Mouse (Mus musculus): Measurements from ENCODE around the gene Gosr1.
"Not testable (repeated sequence)": the region's sequence is repeated elsewhere in the genome, so short reads cannot be mapped to it uniquely, and the experiment has no call there.

Gosr1 gene

DNA sequence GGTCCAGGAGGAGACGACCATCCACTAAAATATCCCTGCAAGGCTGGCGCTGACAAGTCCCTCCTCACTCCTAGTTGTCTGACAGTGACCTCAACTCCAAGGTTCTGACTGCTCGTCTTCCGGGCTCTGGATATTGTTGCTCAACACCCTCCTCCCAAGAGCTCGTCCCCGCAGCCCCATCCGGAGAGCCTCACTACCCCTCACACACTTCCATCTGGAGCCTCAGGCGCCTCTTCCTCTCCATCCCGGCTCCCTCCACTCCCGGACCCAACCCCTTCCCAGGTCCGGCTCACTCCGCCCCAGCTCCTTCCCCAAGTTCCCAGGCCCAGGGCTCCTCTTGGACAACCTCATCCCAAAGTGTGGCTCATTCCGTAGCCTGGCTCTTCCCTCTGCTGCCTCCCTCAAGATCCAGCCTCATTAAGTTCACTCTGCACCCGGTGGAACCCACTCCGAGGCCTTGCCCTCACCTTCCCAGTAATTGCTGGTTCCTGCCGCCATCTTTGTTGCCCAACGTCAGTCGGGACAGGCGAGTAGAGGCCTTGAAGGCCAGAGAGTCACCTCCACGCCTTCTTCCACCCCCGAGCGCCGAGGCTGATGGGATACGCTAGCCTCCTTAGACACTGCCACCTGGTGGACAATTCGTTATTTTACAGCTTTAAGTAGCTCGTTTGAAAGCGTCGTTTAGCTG lies at the start of gene Gosr1:
TSS of gene Gosr1 (minus strand) at position 527 of the 688 bp plus-strand sequence.
- peak; percentile 99 for DNase-seq (ENCODE audit: low read depth)

DNA sequence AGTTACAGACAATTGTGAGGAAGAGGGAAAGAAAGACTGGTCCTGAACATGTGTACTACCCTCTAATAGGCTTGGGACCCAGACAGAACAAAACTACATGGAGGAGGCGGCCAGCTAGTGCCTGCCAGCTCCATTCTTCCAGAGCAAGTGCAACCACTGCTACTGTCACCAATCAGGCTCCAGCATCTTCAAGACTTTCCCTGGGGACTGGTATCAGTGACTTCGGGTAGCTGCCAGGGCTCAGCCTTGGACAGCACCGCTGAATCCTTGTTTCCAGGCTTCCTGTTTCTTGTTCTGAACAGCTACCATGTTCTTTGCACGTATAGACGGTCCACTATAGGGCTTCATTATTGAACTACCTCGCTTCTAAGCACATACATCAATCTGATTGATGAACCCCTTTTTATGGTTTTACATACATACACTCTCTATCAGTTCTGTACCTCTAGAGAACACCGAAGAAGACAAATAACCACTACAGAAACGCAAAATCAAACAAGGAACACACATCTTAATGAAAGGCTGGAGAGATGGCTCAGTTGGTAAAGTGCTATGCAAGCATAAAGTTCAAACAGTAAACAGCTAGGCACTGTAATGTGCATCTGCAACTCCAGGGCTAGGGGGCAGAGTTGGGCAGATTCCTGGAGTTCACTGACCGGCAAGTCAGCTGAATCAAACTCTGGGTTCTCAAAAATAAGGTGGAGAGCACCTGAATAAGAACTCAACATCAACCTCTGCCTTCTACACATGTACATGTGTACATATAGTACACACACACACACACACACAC lies 47.5 kb upstream of the Gosr1 start:
- no peak for DNase-seq (ENCODE audit: low read depth)

DNA sequence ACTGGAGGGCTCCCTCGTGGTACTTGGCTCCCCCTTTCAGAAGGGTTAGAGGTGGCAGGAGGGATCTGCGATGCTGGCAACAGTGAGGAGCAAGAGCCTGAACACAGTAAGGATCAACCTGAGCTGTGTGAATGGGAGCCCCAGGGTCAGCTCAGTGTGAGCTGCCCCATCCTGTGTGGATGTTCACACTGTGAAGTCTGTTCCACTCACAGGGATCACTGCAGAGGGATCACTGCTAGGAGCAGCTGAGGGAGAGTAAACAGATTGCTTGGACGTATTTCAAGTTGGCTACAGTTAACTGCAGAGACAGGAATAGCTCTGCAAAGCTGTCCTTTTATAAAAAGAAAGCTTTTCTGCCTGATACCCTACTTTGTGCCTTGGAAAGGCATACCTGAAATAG lies 46.1 kb upstream of the Gosr1 start:
- no peak for DNase-seq (ENCODE audit: low read depth)

DNA sequence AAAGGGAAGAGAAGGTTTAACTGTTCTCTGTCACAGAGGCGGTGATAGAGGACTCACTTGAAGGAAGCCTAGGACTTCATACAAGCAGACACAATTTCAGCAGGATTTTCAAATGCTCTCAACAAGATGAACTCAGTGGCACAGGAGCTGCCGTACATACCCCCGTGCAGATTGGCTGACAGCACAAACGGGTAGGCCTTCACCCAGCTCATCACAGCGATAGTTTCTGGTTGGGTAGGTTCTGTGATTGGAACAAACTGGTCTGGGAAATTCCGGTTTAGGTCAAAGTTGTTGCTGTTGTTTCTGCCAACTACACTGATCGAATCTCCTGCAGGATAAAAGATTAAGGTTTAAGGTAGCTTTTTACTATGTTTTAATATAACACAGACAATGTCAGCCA lies 45.2 kb upstream of the Gosr1 start:
- peak; percentile 14 for DNase-seq (ENCODE audit: low read depth)

DNA sequence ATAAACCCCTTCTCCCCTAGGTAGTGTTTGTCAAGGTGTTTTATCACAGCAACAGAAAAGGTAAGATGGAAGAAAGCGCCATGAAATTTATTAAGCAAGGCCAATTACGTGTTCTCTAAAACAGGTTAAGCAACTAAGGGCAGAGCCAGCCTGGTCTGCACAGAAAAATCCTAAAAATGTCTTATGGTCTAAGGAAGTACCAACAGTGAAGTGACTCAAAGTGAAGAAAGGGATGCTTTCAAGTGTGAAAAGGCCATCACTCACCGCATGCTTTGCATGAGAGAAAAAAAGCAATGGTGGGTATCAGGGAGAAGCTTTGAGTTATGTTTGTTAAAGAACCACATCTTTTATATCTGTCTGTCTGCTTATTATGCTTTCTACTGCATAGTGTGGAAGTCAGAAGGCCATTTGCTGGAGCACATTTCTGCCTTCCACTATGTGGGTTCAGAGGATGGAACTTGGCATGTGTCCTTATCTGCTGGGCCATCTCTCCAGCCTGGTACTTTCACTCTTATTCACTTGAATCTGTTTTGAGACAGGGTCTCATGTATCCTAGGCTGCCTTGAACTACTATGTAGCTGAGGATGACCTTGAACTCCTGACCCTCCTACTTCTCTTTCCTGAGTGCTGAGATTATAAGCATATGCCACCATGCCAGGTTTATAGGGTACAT lies 43.8 kb upstream of the Gosr1 start:
- peak; percentile 32 for DNase-seq (ENCODE audit: low read depth)

DNA sequence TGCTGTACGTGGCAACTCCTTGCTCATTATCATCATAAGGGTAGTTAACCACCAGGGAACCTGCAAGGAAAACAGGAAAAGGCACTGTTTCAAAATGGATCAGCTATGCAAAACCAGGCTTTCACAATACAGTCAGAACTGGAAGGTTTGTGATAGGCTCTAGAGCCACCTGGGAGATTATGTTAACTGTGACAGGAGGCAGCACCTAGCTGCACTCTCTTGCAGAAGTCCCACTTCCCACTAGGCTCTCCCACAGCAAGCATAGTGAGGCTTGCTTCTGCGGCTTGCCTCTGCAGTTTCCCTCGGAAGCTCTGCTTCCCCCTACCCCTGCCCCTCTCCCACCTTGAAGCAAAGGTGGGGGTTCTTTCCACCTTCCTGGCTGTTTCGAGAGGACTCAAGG lies 42.6 kb upstream of the Gosr1 start:
- peak; percentile 20 for DNase-seq (ENCODE audit: low read depth)

DNA sequence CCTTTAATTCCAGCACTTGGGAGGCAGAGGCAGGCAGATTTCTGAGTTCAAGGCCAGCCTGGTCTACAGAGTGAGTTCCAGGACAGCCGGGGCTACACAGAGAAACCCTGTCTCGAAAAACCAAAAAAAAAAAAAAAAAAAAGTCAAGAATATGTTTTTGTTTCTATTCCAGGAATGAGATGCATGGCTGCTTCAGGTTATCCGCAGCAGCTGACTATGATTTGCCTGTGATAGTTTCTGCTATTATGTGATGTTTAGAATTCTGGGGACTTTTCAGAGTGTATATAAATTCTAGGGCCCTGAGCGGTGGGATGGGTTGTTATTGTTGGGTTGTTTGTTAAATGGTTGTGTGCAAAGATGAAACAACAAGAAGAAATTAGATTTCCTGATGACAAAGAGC lies 41.7 kb upstream of the Gosr1 start:
- not testable (repeated sequence) for DNase-seq (ENCODE audit: low read depth)

DNA sequence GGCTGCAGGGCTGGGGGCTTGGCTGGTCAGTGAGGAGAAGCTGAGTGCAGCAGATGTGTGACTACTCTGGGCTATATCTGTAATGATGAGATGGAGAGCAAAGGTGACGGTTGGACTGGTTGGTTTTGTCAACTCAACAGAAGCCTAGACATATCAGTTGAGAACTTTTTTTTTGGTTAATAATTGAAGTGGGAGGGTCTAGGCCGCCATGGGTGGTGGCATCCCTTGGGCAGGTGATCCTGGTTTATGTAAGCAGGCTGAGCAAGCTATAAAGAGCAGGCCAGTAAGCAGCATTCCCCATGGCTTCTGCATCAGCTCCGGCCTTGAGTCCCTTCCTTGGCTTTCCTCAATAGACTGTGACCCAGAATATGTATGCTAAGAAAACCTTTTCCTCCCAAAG lies 39.9 kb upstream of the Gosr1 start:
- no peak for DNase-seq (ENCODE audit: low read depth)

DNA sequence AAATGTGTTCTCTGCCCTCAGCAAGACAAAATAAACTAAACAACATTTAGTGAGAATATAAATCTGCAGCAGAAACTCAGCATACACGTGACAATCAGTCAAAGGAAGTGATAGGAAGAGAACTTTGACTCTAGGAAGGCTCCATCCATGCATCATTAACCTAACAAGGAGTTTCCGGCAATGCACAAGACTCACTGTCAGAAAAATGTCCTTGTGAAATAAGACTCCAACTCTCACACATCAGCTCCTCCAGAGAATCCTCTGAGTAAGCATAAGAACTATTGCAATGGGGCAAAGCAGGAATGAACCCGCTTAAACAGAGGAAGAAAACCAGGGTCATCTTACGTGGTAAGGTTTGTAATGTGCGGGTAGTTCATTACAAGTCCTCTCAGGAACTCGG lies 33.9 kb upstream of the Gosr1 start:
- DNase-seq (ENCODE audit: low read depth), result no peak

DNA sequence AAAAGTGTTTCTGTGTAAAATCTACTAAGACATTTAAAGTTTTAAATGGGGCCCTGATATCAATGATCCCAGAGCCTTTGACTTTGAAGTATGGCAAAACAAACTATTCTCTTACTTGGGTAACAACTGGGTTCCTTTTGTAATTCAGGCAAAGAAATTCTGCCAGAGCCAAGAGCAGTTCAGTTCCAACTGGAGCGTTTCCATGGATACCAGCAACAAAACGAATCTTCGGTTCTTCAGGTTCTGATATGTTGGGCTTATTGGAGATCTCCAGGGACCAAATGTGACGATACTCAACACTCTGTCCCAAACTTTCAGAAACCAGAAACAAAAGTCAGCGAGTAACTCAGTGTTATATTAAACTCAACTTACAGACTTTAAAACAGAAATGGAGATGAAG lies 31.9 kb upstream of the Gosr1 start:
- no peak for DNase-seq (ENCODE audit: low read depth)

DNA sequence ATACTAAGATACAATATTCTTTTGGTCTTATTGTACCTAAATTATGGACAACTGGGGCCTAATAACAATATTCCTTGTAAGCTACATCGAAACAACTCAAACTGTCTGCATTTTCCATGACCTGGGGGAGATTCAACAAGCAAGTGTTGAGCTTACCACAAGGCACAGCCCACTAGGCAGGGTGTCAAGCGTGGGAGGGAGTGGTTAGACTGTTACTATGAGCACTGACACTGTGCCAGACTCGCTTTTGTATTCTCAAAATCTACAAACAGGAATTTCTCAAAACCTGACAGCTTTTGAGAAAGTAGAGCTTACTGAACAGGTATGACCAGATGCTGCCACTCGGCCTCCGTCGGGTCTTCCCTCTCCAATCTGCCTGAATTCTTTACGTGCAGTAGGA lies 28.0 kb upstream of the Gosr1 start:
- DNase-seq (ENCODE audit: low read depth), result peak; percentile 53

DNA sequence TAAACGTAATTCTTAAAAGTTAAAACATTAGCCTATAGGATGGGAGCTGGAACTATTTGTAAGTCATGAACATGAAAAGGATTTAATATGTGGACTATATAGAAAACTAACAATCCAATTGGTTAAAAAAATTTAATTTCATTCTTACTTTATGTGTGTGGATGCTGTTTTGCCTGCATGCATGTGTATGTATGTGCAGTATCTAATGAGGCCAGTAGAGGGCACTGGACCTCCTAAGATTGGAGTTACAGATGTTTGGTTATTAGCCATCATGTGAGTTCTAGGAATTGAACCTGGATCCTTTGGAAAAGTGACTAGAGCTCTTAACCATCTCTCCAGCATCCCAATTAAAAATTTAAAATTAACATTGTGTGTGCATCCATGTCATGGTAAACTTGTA lies 25.9 kb upstream of the Gosr1 start:
- DNase-seq (ENCODE audit: low read depth), result peak; percentile 84

DNA sequence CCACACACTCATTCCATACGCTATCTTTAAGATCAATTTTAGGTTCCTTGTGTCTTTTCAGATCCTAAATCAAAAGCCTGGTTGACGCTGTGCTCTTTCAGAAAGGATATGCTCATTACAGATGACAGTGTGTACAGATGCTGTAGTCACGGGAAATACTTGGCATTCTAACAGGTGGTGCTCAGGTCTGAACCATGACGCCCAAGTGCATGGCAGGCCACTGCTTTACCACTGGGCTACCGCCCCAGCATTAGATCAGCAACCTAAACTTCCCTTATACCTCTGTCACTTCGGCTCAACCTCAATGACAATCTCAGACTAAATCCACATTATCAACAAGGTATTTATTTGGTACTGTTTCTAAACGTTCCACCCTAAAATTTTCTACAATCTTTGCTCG lies 12.2 kb upstream of the Gosr1 start:
- DNase-seq (ENCODE audit: low read depth), result no peak

DNA sequence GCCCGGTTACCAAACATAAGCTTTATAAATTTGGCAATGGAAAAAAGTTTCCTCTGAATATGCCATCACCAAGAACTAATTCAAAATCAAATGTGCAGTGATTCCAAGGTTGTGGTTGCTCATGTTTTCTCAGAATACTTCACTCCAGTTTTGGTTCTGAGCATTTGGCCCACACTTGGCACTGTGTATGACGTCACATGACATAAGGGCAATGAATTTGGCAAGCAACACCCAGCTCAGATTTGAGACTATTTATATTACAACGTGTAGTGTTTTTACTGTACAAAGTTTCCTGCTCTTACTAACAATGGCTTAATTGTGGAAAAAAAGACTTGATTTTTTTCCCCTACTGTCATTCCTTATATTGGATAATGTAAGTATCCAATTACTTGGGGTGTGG lies 10.4 kb upstream of the Gosr1 start:
- DNase-seq (ENCODE audit: low read depth), result no peak

DNA sequence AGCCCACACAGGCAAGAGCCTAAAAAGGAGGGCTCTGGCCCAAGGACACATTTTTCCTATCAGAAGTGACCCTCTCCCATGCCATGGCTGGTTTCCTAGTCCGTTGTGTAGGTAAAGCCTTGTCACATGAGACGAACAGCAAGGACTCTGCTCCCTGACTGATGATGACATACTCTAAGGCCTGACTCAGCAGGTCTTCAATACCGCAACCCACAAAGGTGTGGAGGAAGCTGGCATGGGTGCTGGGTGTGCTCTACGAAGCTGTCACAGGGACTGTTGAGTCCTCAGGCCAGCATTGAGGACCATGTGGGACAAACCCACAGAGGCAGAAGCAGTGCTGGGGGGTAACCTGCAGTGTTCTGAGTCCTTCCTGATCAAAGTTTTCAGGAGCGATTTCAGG lies 7.2 kb upstream of the Gosr1 start:
- DNase-seq (ENCODE audit: low read depth), result peak; percentile 51

DNA sequence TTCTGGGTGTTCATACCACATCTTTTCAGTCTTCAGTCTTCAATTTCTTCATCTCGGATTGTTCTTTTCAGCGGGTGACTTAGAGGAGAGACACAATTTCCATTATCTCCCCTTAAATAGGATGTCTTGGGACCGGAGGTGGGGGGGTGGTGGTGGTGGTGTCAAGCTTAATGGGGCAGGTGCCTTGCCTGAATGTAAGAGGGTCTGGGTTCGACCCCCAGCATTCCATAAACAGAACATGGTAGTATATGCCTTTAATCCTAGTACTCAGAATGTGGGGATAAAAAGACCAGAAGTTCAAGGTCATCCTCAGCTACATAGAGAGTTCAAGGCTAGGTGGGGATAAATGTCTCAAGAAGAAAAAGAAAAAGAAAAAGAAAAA lies 353 bp upstream of the Gosr1 start:
- DNase-seq (ENCODE audit: low read depth), result no peak

DNA sequence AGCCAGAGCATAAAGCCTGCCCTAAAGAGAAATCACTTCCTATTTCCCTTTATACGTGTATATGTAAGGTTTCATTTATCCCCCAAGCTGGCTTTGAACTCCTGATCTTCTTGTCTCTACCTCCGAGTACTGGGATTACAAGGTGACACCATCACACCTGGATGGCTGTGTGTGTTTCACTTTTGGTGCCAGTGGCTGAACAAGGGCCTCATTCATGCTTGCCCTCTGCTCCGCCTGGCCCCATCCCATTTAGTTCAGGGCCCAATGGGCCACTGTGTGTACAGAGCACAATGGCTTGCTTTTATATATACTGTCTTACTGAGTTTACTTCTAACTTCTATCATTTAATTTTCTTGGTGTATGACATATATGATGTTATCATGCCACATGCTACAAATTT lies 11.1 kb downstream of the Gosr1 start:
- no peak for DNase-seq (ENCODE audit: low read depth)

DNA sequence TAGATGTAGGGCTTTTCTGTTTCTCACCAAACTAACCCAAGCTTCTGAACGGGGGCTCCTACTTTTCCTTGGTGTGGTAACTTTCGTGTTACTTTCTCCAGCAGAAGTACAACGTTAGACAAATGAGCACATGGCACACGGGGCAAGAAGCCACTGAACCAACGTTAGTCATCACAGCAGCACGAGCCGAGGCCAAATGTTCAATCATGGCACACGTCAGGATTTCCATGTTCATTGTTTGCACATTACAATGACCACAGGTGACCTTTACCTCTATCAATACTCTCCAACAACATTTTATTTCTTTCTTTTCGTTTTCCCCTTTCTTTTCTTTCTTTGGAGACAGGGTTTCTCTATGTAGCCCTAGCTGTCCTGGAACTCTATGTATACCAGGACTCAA lies 14.6 kb downstream of the Gosr1 start:
- DNase-seq (ENCODE audit: low read depth), result no peak

DNA sequence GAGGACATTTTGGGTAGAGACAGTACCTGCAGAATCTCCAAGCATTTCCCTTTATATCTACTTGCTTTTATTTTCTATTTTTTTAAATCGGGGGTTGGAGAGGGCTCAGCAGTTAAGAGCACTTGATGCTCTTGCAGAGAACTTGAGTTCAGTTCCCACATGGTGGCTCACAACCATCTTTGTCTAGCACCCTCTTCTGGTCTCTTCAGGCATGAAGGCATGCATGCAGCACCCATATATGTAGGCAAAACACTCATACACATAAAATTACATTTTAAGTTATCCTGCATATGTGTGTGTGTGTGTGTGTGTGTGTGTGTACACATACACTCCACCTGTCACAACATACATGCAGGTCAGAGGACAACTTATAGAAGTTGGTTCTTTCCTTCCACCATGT lies 17.5 kb downstream of the Gosr1 start:
- peak; percentile 50 for DNase-seq (ENCODE audit: low read depth)

DNA sequence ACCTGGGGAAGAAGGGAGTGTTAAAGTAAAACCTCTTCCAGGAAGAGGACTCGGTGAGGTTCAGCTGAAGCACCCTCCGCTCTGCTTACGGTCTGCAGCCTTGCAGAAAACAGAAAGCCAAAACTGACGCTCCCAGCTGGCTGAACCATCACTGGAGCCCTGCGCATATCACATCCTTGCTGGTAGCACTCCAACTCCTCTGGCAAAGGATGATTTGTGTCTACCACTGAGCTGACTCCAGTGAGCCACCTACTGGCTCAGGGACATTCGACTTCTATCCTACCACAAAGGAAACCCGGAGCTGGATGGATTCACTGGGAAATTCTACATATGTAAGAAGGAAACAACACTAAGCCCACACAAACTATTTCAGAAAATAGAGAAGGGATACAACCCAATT lies 18.8 kb downstream of the Gosr1 start:
- no peak for DNase-seq (ENCODE audit: low read depth)

DNA sequence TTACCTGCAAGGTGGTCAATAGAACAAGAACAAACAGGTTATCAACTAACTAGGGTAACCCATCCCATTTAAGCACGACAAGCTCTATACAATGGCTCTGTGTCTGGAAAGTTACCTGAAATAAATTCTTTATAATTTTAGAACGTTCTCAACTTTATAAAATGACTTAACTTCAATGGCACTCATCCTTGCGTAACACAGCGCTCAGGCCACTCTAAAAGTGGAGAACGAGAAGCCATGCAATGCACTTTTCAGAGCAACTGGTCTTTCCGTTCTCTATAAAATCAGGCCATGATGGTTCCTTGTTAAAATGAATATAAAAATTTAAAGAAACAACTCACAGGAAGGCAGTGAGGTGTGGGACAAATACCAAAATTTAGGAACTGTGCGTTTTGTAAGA lies 20.9 kb downstream of the Gosr1 start:
- no peak for DNase-seq (ENCODE audit: low read depth)

DNA sequence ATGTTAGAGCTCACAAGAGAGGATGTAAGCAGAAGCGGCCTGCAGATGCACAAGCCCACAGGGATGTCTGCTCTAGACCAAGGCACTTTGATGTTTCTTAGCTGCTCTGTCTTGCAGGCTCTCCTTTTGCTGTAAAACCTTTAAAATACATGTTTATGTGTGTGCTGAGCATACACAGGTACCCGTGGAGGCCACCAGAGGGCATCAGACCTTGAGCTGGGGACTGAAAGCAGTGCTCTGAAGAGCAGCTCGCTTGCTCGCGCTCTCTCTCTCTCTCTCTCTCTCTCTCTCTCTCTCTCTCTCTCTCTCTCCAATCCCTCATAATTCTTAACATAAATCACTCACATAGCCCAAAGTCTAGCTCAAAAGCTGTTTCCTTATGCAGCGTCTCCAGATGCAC lies 24.3 kb downstream of the Gosr1 start:
- peak; percentile 73 for DNase-seq (ENCODE audit: low read depth)

DNA sequence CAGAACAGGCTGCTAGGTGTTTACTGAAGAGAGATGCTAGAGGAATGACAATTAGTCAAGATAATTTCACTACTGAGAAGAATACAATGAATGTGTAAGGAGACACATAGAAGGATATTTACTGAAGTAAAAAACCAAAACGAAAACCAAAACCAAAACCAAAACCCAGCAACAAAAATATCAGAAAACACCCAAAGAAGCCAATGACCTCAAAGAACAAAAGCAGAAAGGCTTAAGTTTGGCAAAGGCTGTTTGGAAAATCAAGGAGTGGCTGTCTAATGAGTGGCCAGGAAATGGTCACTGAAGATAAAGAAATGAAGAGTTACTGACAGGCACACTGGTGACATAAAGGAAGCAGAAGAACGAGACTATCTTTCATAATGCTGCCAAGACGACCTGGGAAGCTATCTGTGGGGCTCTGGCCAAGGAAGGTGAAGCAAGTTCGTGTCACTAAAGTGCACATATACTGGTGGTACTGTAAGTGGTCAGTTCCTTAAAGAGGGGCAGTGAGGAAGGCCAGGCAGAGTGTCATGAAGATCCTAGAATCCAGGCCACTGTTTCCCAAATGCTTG lies 27.5 kb downstream of the Gosr1 start:
- DNase-seq (ENCODE audit: low read depth), result peak; percentile 86

Measured in induced T-regulatory cell, adult 2 months (primary cell).